Mouse (Mus musculus) embryonic facial prominence, embryonic 14.5 days (tissue): ENCODE measurements at regions not wholly inside any gene's neighbourhood (a gene's known extent, or its start where the extent isn't known, plus 50 kb on each side); places are given as distances from the start of the nearest gene placed in this dataset.

Experiments
- ATAC-seq: fragments of 200-750 bp; cut with Nextera tagmentation; 2 replicates; pipeline ENCODE4 v1.8.0; 2017; ENCODE audit warnings: low read depth, moderate number of reproducible peaks, moderate TSS enrichment
- DNase-seq: peaks from one replicate; pipeline ENCODE4 v3.0.0-alpha.2; 2015; ENCODE audit warnings: low spot score
- H3K27ac ChIP-seq: fragments of 300-500 bp; sonication (generic); replicated peaks from 2 replicates; pipeline ENCODE4 v1.5.1; 2014; ENCODE audit warnings: low read depth, mild to moderate bottlenecking, low read length, moderate library complexity
- H3K27me3 ChIP-seq: fragments of 300-500 bp; sonication (generic); replicated peaks from 2 replicates; pipeline ENCODE4 v1.6.1; 2014; ENCODE audit warnings: low read length; ENCODE audit not compliant: control insufficient read depth, insufficient read depth
- H3K36me3 ChIP-seq: fragments of 300-500 bp; sonication (generic); 2 replicates; pipeline ENCODE4 v1.6.1; 2014; ENCODE audit warnings: low read length, mixed read lengths; ENCODE audit not compliant: control insufficient read depth, insufficient read depth
- H3K4me1 ChIP-seq: fragments of 300-500 bp; sonication (generic); 2 replicates; pipeline ENCODE4 v1.6.1; 2014; ENCODE audit warnings: antibody characterized with exemption, low read length; ENCODE audit not compliant: control insufficient read depth, insufficient read depth
- H3K4me2 ChIP-seq: fragments of 300-500 bp; sonication (generic); 2 replicates; pipeline ENCODE4 v1.6.1; 2014; ENCODE audit warnings: low read depth, mild to moderate bottlenecking, low read length, moderate library complexity, mixed read lengths
- H3K4me3 ChIP-seq: fragments of 300-500 bp; sonication (generic); 2 replicates; pipeline ENCODE4 v1.5.1; 2014; ENCODE audit warnings: low read depth, mild to moderate bottlenecking, low read length
- H3K9ac ChIP-seq: fragments of 300-500 bp; sonication (generic); 2 replicates; pipeline ENCODE4 v1.6.1; 2014; ENCODE audit warnings: low read depth, mild to moderate bottlenecking, low read length, moderate library complexity, mixed read lengths
- H3K9me3 ChIP-seq: fragments of 300-500 bp; sonication (generic); 2 replicates; pipeline ENCODE4 v1.6.1; 2016; ENCODE audit warnings: low read length; ENCODE audit not compliant: control insufficient read depth
- WGBS: fragments of 180-500 bp; shearing (Covaris S2); extraction: QIAGEN DNeasy Blood & Tissue Kit; methylation state at CpG from one replicate; pipeline ENCODE4 v1.1.7; 2014; 5-methylcytosine and 5-hydroxymethylcytosine counted together

DNA sequence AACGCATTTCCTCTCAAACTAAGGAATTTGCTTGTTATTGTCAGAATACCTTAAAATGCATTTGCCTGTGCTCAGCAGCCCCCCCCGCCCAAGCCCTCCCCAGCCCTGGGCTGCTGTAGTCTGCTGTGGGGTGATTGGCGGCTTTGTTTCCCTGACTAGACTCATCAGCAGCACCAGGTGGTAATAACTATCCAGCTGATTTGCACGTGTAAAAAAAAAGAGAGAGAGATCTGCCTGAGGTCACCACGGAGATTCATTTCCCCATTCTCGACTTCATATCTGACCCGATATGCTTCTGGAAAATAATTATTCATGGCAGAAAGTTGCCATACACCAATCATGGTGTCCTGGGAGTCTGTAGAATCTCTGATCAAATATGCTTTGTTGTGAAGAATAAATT is 56.5 kb upstream of the Atp5g3 start:
- no peak for ATAC-seq
- Histone ChIP-seq H3K27ac (no peak overlapping the region), H3K4me1 (no peaks in the 10 kb centered on the region), H3K27me3 (0 out of 2 replicates have a peak, but pooled peaks cover 15% of the 10 kb centered on the region), H3K4me3 (no peak overlapping the region), H3K4me2 (no peak overlapping the region), H3K36me3 (no peaks in the 10 kb centered on the region), H3K9ac (no peak overlapping the region), H3K9me3 (no peaks in the 10 kb centered on the region)
- no peak for DNase-seq
- 47% methylated on average over 7 of the region's 7 CpGs for WGBS

DNA sequence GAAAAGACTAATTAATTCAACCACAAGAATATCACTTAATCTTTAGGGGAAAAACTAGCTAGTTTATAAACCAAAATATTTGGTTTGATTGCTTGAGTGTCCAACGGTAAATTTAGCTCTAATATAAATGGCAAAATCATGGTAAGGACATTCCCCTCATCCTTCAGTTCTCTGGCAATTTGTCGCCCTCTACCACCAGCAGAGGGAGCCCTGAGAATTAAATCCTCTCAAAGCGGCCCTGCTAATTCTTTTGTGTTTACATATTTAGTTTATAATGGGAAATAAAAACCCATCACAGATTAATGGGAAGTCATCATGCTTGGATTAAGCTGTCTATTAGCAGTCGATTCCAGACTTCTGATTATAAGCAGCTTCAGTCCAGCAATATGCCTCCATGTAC is 54.5 kb upstream of the Atp5g3 start:
- Histone ChIP-seq H3K4me3 (no peak overlapping the region), H3K36me3 (no peaks in the 10 kb centered on the region), H3K27me3 (0 out of 2 replicates have a peak, but pooled peaks cover 6% of the 10 kb centered on the region), H3K4me2 (no peak overlapping the region), H3K27ac (no peak overlapping the region), H3K9ac (no peak overlapping the region), H3K9me3 (no peaks in the 10 kb centered on the region), H3K4me1 (no peaks in the 10 kb centered on the region)
- DNase-seq (peak; percentile 54), ATAC-seq (no peak)
- 10% methylated on average over 4 of the region's 4 CpGs for WGBS
